In genomic region chr2:167043400-167044121, GRCm38 (mm10) we compare ENCODE assay signal across 14 mouse cellular contexts. TPM values are rescaled to one million over a fixed set of nuclear protein-coding genes. Genes with fewer than 3 reads are reported as not detected.
DNase-seq lines count a peak whose midpoint lies in the region; ATAC-seq lines count a peak whose summit lies in the region.
"Had no signal": no experiment of that assay in that cellular context is flagged by ENCODE, and none has a peak within 500 bp of the region (broad histone marks: within the 10 kb centered on the region; RNA-seq: fewer than 3 reads in every experiment).

No protein-coding gene starts in this region.

- intact Hi-C loops in heart, postnatal 25 days (cut with DNase I): no loop called here

- peak; percentile 95 for DNase-seq in heart, embryonic 10.5 days (ENCODE audit: low spot score)
- no peak for DNase-seq in heart, postnatal 25 days (ENCODE audit: low spot score)
- peak; percentile 93 for DNase-seq in MEL-GATA-1-ER (ENCODE audit: extremely low read depth, low read depth)
- peak; percentile 55 to 76 for DNase-seq in spleen, postnatal 10 days (ENCODE audit: low spot score in 2 of 2)
- no peak for DNase-seq in thymus, postnatal 0 days (ENCODE audit: low spot score)
- DNase-seq: cerebellum, postnatal 14 days; kidney, adult 18-20 months; lung, adult 18-20 months; thymus, postnatal 4 days had no signal

- ATAC-seq in hematopoietic stem cell, adult 5-6 weeks (replicated peaks in 1 of 2; ENCODE audit: insufficient read depth in 1 of 2, low FRiP score in 2 of 2, low TSS enrichment in 1 of 2, low read depth in 1 of 2, poor library complexity in 2 of 2, severe bottlenecking in 2 of 2): peak; percentile 44 to 75; a peak in 1 of 4 replicates
- ATAC-seq in inflammation-experienced regulatory T-cells, adult 6 months: no peak
- ATAC-seq in granulocyte monocyte progenitor cell, adult 5-6 weeks (replicated peaks; ENCODE audit: poor library complexity, severe bottlenecking): no peak
- ATAC-seq: forebrain, embryonic 14.5 days; midbrain, embryonic 16.5 days had no signal

- no peaks in the 10 kb centered on the region for H3K9me3 ChIP-seq in heart, embryonic 10.5 days

- H3K4me3 ChIP-seq in heart, embryonic 10.5 days: no peak overlapping the region

- H3K4me1 ChIP-seq in heart, embryonic 10.5 days: peaks cover 18% of the 10 kb centered on the region

- no peaks in the 10 kb centered on the region for H3K27me3 ChIP-seq in heart, embryonic 10.5 days (ENCODE audit: insufficient read depth, poor library complexity, severe bottlenecking)

- 59% methylated on average over 12 of the region's 12 CpGs for WGBS in heart, embryonic 10.5 days

- H3K27ac ChIP-seq in heart, embryonic 10.5 days: peak overlapping the region; percentile 79

- H3K36me3 ChIP-seq in heart, embryonic 10.5 days: peaks cover 95% of the 10 kb centered on the region

RNA-seq across cellular contexts. Expression of gene Znfx1, which starts 19.3 kb away (rescaled TPM):
- 6.5 and 7.3 TPM in 2 replicates for polyA plus RNA-seq in heart, embryonic 10.5 days (2016; fragmentation: Nextera tagmentation; extraction: Ambion mirVana)
- 10 to 100 TPM; 31.6 to 36.3 TPM for total RNA-seq in heart, postnatal 25 days (2021)
- 24.9 and 35.7 TPM in 2 replicates for total RNA-seq in hematopoietic stem cell, adult 5-6 weeks (2017)
- polyA plus RNA-seq in thymus, postnatal 0 days (2015; fragmentation: Nextera tagmentation; extraction: Ambion mirVana): 10.5 TPM in 2 replicates
- 10 to 100 TPM; 20.4 to 25.2 (median 22.4) TPM for polyA plus RNA-seq in inflammation-experienced regulatory T-cells, adult 6 months (2017; shearing (Covaris generic))
- 25.4 and 28.2 TPM in 2 replicates for total RNA-seq in granulocyte monocyte progenitor cell, adult 5-6 weeks (2014; fragmentation: Nextera tagmentation)
- total RNA-seq in granulocyte monocyte progenitor cell, adult 5-6 weeks (2017): 23.1 and 29.1 TPM in 2 replicates

RNA-seq across cellular contexts. Expression of gene Ddx27, which starts 28.6 kb away (rescaled TPM):
- 46.4 and 59.4 TPM in 2 replicates for polyA plus RNA-seq in heart, embryonic 10.5 days (2016; fragmentation: Nextera tagmentation; extraction: Ambion mirVana)
- 10 to 100 TPM; 10.0 to 11.3 TPM for total RNA-seq in heart, postnatal 25 days (2021)
- 89.6 and 120 TPM in 2 replicates for total RNA-seq in hematopoietic stem cell, adult 5-6 weeks (2017)
- 51.6 and 56.4 TPM in 2 replicates for polyA plus RNA-seq in thymus, postnatal 0 days (2015; fragmentation: Nextera tagmentation; extraction: Ambion mirVana)
- polyA plus RNA-seq in inflammation-experienced regulatory T-cells, adult 6 months (2017; shearing (Covaris generic)): 10 to 100 TPM; 33.6 to 38.9 (median 35.1) TPM
- 61.9 and 68.6 TPM in 2 replicates for total RNA-seq in granulocyte monocyte progenitor cell, adult 5-6 weeks (2014; fragmentation: Nextera tagmentation)
- 97.9 and 106 TPM in 2 replicates for total RNA-seq in granulocyte monocyte progenitor cell, adult 5-6 weeks (2017)

RNA-seq across cellular contexts. Expression of gene Stau1, which starts 47.5 kb away (rescaled TPM):
- 60.3 and 69.0 TPM in 2 replicates for polyA plus RNA-seq in heart, embryonic 10.5 days (2016; fragmentation: Nextera tagmentation; extraction: Ambion mirVana)
- 10 to 100 TPM; 41.7 to 45.4 TPM for total RNA-seq in heart, postnatal 25 days (2021)
- 48.0 and 49.4 TPM in 2 replicates for total RNA-seq in hematopoietic stem cell, adult 5-6 weeks (2017)
- polyA plus RNA-seq in thymus, postnatal 0 days (2015; fragmentation: Nextera tagmentation; extraction: Ambion mirVana): 44.0 and 44.8 TPM in 2 replicates
- 10 to 100 TPM; 32.9 to 54.0 (median 51.8) TPM for polyA plus RNA-seq in inflammation-experienced regulatory T-cells, adult 6 months (2017; shearing (Covaris generic))
- 46.7 and 50.7 TPM in 2 replicates for total RNA-seq in granulocyte monocyte progenitor cell, adult 5-6 weeks (2014; fragmentation: Nextera tagmentation)
- 25.4 and 34.3 TPM in 2 replicates for total RNA-seq in granulocyte monocyte progenitor cell, adult 5-6 weeks (2017)

Comparison
In these comparisons a context has a peak if more than half of its experiments do, and no peak if none do; other contexts are left out.
1. DNase-seq: peak in heart, embryonic 10.5 days (single experiment), MEL-GATA-1-ER (single experiment) and spleen, postnatal 10 days (2 of 2); none in heart, postnatal 25 days (single experiment) and thymus, postnatal 0 days (single experiment).
2. ATAC-seq: peak in hematopoietic stem cell, adult 5-6 weeks (2 of 2); none in inflammation-experienced regulatory T-cells, adult 6 months (single experiment) and granulocyte monocyte progenitor cell, adult 5-6 weeks (single experiment).